Mouse (Mus musculus) E14TG2a.4 (cell line): ENCODE results near the gene Ehf.

Experiments used
- CTCF ChIP-seq: conservative IDR thresholded peaks from 2 replicates; pipeline ENCODE4 v1.5.1; 2014; ENCODE audit warnings: low read length
- NANOG ChIP-seq: IDR thresholded peaks from 2 replicates; pipeline ENCODE4 v1.6.1; 2014; ENCODE audit warnings: borderline replicate concordance, low read length, mixed read lengths
- POU5F1 ChIP-seq: IDR thresholded peaks from 2 replicates; pipeline ENCODE4 v1.6.1; 2014; ENCODE audit warnings: low read length, borderline replicate concordance

GRCm38 (mm10) chr2:103338706-103339105 lies 35.6 kb upstream of the Ehf start:
- TF ChIP-seq CTCF (no peak), POU5F1 (no peak), NANOG (no peak)
